Mouse (Mus musculus): ENCODE data around the gene Olfr547. TPM values are rescaled to one million over a fixed set of nuclear protein-coding genes. Genes with fewer than 3 reads are reported as not detected.

The Olfr547 gene
- polyA plus RNA-seq, 1 experiment from 2014 or later: not detected

GRCm38 (mm10) chr7:102509726-102510125 lies 24.8 kb upstream of the Olfr547 start:
- H3K9ac ChIP-seq (replicated peaks; ENCODE audit: low read length): no peak overlapping the region
- no peak overlapping the region for H3K27ac ChIP-seq (ENCODE audit: low read length)
- no peaks in the 10 kb centered on the region for H3K9me3 ChIP-seq (ENCODE audit: low read length)
- H3K4me2 ChIP-seq (replicated peaks; ENCODE audit: low read depth, low read length): no peak overlapping the region
- WGBS: 80% methylated on average over 7 of the region's 7 CpGs
- H3K36me3 ChIP-seq (ENCODE audit: insufficient read depth, low read length): no peaks in the 10 kb centered on the region
- no peaks in the 10 kb centered on the region for H3K4me1 ChIP-seq (ENCODE audit: insufficient read depth, low read length)
- H3K27me3 ChIP-seq (ENCODE audit: insufficient read depth, low read length): peaks cover 11% of the 10 kb centered on the region; the same call in 1 of the 2 replicates
- no peak for ATAC-seq (ENCODE audit: low FRiP score, low TSS enrichment)
- H3K4me3 ChIP-seq (ENCODE audit: low read length): no peak overlapping the region

GRCm38 (mm10) chr7:102511927-102512326 lies 22.6 kb upstream of the Olfr547 start:
- no peak overlapping the region for H3K9ac ChIP-seq (replicated peaks; ENCODE audit: low read length)
- WGBS: 93% methylated on average over 10 of the region's 10 CpGs
- H3K4me1 ChIP-seq (ENCODE audit: insufficient read depth, low read length): no peaks in the 10 kb centered on the region
- H3K4me3 ChIP-seq (ENCODE audit: low read length): no peak overlapping the region
- peaks cover 11% of the 10 kb centered on the region; the same call in 1 of the 2 replicates for H3K27me3 ChIP-seq (ENCODE audit: insufficient read depth, low read length)
- ATAC-seq (ENCODE audit: low FRiP score, low TSS enrichment): no peak
- H3K27ac ChIP-seq (ENCODE audit: low read length): no peak overlapping the region
- no peak overlapping the region for H3K4me2 ChIP-seq (replicated peaks; ENCODE audit: low read depth, low read length)
- no peaks in the 10 kb centered on the region for H3K36me3 ChIP-seq (ENCODE audit: insufficient read depth, low read length)
- no peaks in the 10 kb centered on the region for H3K9me3 ChIP-seq (ENCODE audit: low read length)

GRCm38 (mm10) chr7:102512814-102513435 lies 21.6 kb upstream of the Olfr547 start:
- Histone ChIP-seq H3K27ac (ENCODE audit: low read length) (no peak overlapping the region), H3K4me2 (replicated peaks; ENCODE audit: low read depth, low read length) (peak overlapping the region; percentile 94), H3K9me3 (ENCODE audit: low read length) (no peaks in the 10 kb centered on the region), H3K27me3 (ENCODE audit: insufficient read depth, low read length) (peaks cover 11% of the 10 kb centered on the region; the same call in 1 of the 2 replicates), H3K4me1 (ENCODE audit: insufficient read depth, low read length) (no peaks in the 10 kb centered on the region), H3K4me3 (ENCODE audit: low read length) (peak overlapping the region; percentile 55), H3K36me3 (ENCODE audit: insufficient read depth, low read length) (no peaks in the 10 kb centered on the region), H3K9ac (replicated peaks; ENCODE audit: low read length) (peak overlapping the region; percentile 77)
- whole genome bisulfite sequencing: under 1% methylated on average over 54 of the region's 54 CpGs
- ATAC-seq (ENCODE audit: low FRiP score, low TSS enrichment): peak; percentile 97

- Histone ChIP-seq H3K27me3 (ENCODE audit: insufficient read depth, low read length) (peaks cover 11% of the 10 kb centered on the region; the same call in 1 of the 2 replicates), H3K36me3 (ENCODE audit: insufficient read depth, low read length) (no peaks in the 10 kb centered on the region), H3K9ac (replicated peaks; ENCODE audit: low read length) (no peak overlapping the region), H3K4me2 (replicated peaks; ENCODE audit: low read depth, low read length) (no peak overlapping the region), H3K9me3 (ENCODE audit: low read length) (no peaks in the 10 kb centered on the region), H3K4me1 (ENCODE audit: insufficient read depth, low read length) (no peaks in the 10 kb centered on the region), H3K27ac (ENCODE audit: low read length) (no peak overlapping the region), H3K4me3 (ENCODE audit: low read length) (no peak overlapping the region)
- ATAC-seq (ENCODE audit: low FRiP score, low TSS enrichment): no peak
- WGBS: 69% methylated on average over 4 of the region's 4 CpGs
Observed at GRCm38 (mm10) chr7:102514144-102514543, 20.4 kb upstream of the Olfr547 start.

GRCm38 (mm10) chr7:102516261-102517050 lies 18.1 kb upstream of the Olfr547 start:
- no peak overlapping the region for H3K9ac ChIP-seq (replicated peaks; ENCODE audit: low read length)
- H3K4me2 ChIP-seq (replicated peaks; ENCODE audit: low read depth, low read length): no peak overlapping the region
- H3K27me3 ChIP-seq (ENCODE audit: insufficient read depth, low read length): peaks cover 9% of the 10 kb centered on the region; the same call in 1 of the 2 replicates
- no peak for ATAC-seq (ENCODE audit: low FRiP score, low TSS enrichment)
- H3K9me3 ChIP-seq (ENCODE audit: low read length): no peaks in the 10 kb centered on the region
- WGBS: 64% methylated on average over 10 of the region's 10 CpGs
- no peaks in the 10 kb centered on the region for H3K36me3 ChIP-seq (ENCODE audit: insufficient read depth, low read length)
- no peak overlapping the region for H3K27ac ChIP-seq (ENCODE audit: low read length)
- H3K4me3 ChIP-seq (ENCODE audit: low read length): no peak overlapping the region
- H3K4me1 ChIP-seq (ENCODE audit: insufficient read depth, low read length): no peaks in the 10 kb centered on the region

GRCm38 (mm10) chr7:102517051-102517335 lies 17.6 kb upstream of the Olfr547 start:
- H3K4me1 ChIP-seq (ENCODE audit: insufficient read depth, low read length): no peaks in the 10 kb centered on the region
- no peak overlapping the region for H3K27ac ChIP-seq (ENCODE audit: low read length)
- WGBS: 89% methylated on average over 2 of the region's 2 CpGs
- H3K36me3 ChIP-seq (ENCODE audit: insufficient read depth, low read length): no peaks in the 10 kb centered on the region
- no peak overlapping the region for H3K9ac ChIP-seq (replicated peaks; ENCODE audit: low read length)
- no peak overlapping the region for H3K4me2 ChIP-seq (replicated peaks; ENCODE audit: low read depth, low read length)
- H3K27me3 ChIP-seq (ENCODE audit: insufficient read depth, low read length): peaks cover 8% of the 10 kb centered on the region; the same call in 1 of the 2 replicates
- H3K4me3 ChIP-seq (ENCODE audit: low read length): no peak overlapping the region
- H3K9me3 ChIP-seq (ENCODE audit: low read length): no peaks in the 10 kb centered on the region
- no peak for ATAC-seq (ENCODE audit: low FRiP score, low TSS enrichment)

- WGBS: 76% methylated on average over 1 of the region's 1 CpGs
Observed at GRCm38 (mm10) chr7:102529052-102529451, 5.5 kb upstream of the Olfr547 start.

GRCm38 (mm10) chr7:102540596-102540995 lies 6.0 kb downstream of the Olfr547 start, which contains the start of gene Olfr548-ps1:
Gene Olfr548-ps1, plus strand, starts transcription at chr7:102540896.
- Histone ChIP-seq H3K4me2 (replicated peaks; ENCODE audit: low read depth, low read length) (no peak within 1 kb of the TSS), H3K4me3 (ENCODE audit: low read length) (no peak within 1 kb of the TSS), H3K9me3 (ENCODE audit: low read length) (no peaks in the 10 kb centered on the region), H3K27me3 (ENCODE audit: insufficient read depth, low read length) (no peaks in the 10 kb centered on the region), H3K4me1 (ENCODE audit: insufficient read depth, low read length) (no peaks in the 10 kb centered on the region), H3K27ac (ENCODE audit: low read length) (no peak within 1 kb of the TSS), H3K36me3 (ENCODE audit: insufficient read depth, low read length) (no peaks in the 10 kb centered on the region), H3K9ac (replicated peaks; ENCODE audit: low read length) (no peak within 1 kb of the TSS)
- no peak for ATAC-seq (ENCODE audit: low FRiP score, low TSS enrichment)
- WGBS: 75% methylated on average over 2 of the region's 2 CpGs

More at GRCm38 (mm10) chr7:102529052-102529451, 5.5 kb upstream of the Olfr547 start:
- Histone ChIP-seq H3K9me3 (ENCODE audit: low read length) (no peaks in the 10 kb centered on the region), H3K27ac (ENCODE audit: low read length) (no peak overlapping the region), H3K36me3 (ENCODE audit: insufficient read depth, low read length) (no peaks in the 10 kb centered on the region), H3K4me1 (ENCODE audit: insufficient read depth, low read length) (no peaks in the 10 kb centered on the region), H3K27me3 (ENCODE audit: insufficient read depth, low read length) (no peaks in the 10 kb centered on the region), H3K4me2 (replicated peaks; ENCODE audit: low read depth, low read length) (no peak overlapping the region), H3K9ac (replicated peaks; ENCODE audit: low read length) (no peak overlapping the region), H3K4me3 (ENCODE audit: low read length) (no peak overlapping the region)
- no peak for ATAC-seq (ENCODE audit: low FRiP score, low TSS enrichment)

- H3K9me3 ChIP-seq (ENCODE audit: low read length): no peaks in the 10 kb centered on the region
- no peak for ATAC-seq (ENCODE audit: low FRiP score, low TSS enrichment)
- no peaks in the 10 kb centered on the region for H3K36me3 ChIP-seq (ENCODE audit: insufficient read depth, low read length)
- 62% methylated on average over 3 of the region's 3 CpGs for WGBS
- no peaks in the 10 kb centered on the region for H3K27me3 ChIP-seq (ENCODE audit: insufficient read depth, low read length)
- H3K4me2 ChIP-seq (replicated peaks; ENCODE audit: low read depth, low read length): no peak overlapping the region
- H3K4me3 ChIP-seq (ENCODE audit: low read length): no peak overlapping the region
- no peak overlapping the region for H3K9ac ChIP-seq (replicated peaks; ENCODE audit: low read length)
- H3K4me1 ChIP-seq (ENCODE audit: insufficient read depth, low read length): no peaks in the 10 kb centered on the region
- H3K27ac ChIP-seq (ENCODE audit: low read length): no peak overlapping the region
Observed at GRCm38 (mm10) chr7:102541251-102541650, 6.7 kb downstream of the Olfr547 start.

- H3K4me2 ChIP-seq (replicated peaks; ENCODE audit: low read depth, low read length): no peak within 1 kb of the TSS
- ATAC-seq (ENCODE audit: low FRiP score, low TSS enrichment): no peak
- no peak within 1 kb of the TSS for H3K4me3 ChIP-seq (ENCODE audit: low read length)
- no peaks in the 10 kb centered on the region for H3K9me3 ChIP-seq (ENCODE audit: low read length)
- no peaks in the 10 kb centered on the region for H3K4me1 ChIP-seq (ENCODE audit: insufficient read depth, low read length)
- H3K27me3 ChIP-seq (ENCODE audit: insufficient read depth, low read length): no peaks in the 10 kb centered on the region
- 90% methylated on average over 3 of the region's 3 CpGs for WGBS
- H3K27ac ChIP-seq (ENCODE audit: low read length): no peak within 1 kb of the TSS
- H3K9ac ChIP-seq (replicated peaks; ENCODE audit: low read length): no peak within 1 kb of the TSS
- H3K36me3 ChIP-seq (ENCODE audit: insufficient read depth, low read length): no peaks in the 10 kb centered on the region
Observed at GRCm38 (mm10) chr7:102549570-102549969, 15.0 kb downstream of the Olfr547 start, which contains the start of gene Olfr549. Gene Olfr549, plus strand, starts transcription at chr7:102549870.
